Mouse (Mus musculus) megakaryocyte, adult 5-6 weeks (primary cell): ENCODE results near the gene Cyp3a11. TPM values are rescaled to one million over a fixed set of nuclear protein-coding genes. Genes with fewer than 3 reads are reported as not detected.
"Not testable (repeated sequence)": the region's sequence is repeated elsewhere in the genome, so short reads cannot be mapped to it uniquely, and the experiment has no call there.

Experiments used
- ATAC-seq: 2 replicates; pipeline ENCODE4 v1.8.0; 2016; ENCODE audit warnings: mild to moderate bottlenecking, inconsistent platforms; ENCODE audit not compliant: poor library complexity, severe bottlenecking
- total RNA-seq, 2 experiments: library from RNA; stranded (forward) in 1 of 2; stranded (reverse) in 1 of 2; fragments of 153-499, 151-499 nt in 1 of 2; fragments of 221-1000, 200-1000 nt in 1 of 2; gene quantifications; 2 replicates each; pipeline versions ENCODE4 v1.2.3 to v1.2.4; 2015 to 2017

Cyp3a11 gene
- total RNA-seq (2015) (not detected in 2 replicates), total RNA-seq (2017) (not detected in 2 replicates)

DNA sequence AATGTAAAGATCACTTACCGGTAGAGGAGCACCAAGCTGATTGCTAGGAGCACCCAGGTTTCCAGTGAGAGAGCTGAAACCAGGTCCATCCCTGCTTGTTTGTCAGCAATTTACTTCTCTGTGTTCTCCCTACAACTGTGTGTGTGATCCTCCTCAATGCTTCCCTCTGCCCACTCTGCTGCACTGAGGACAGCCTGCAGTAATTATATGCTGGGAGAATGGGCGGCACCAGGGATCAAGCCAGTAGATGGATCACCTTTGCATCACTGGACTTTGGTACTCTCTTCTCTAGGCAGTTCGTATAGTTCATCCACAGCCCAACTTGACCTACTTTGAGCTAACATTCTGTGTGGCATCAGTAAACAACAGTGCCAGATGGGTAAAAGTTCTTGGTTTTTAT is at the start of gene Cyp3a11:
Cyp3a11 (minus strand) TSS at position 277 of the 400 bp plus-strand sequence.
- ATAC-seq, result no peak

DNA sequence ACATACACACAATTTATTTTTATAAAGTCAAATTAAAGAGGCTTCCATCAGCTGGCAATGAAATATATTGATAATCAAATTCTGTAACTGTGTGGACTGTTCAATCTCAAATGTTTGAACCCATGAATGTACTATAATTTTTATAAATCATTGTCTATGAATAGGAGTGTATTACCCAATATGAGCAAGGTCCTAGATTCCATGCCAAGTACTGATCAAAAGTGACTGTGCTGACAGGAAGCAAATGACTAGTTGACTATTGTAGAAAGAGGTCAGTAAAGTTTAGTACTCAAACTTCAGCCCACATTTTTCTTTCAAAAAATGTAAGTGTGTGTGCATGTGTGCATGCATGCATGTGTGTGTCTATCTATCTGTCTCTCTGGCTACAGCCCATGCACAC is 33.1 kb upstream of the Cyp3a11 start:
- ATAC-seq, result no peak

DNA sequence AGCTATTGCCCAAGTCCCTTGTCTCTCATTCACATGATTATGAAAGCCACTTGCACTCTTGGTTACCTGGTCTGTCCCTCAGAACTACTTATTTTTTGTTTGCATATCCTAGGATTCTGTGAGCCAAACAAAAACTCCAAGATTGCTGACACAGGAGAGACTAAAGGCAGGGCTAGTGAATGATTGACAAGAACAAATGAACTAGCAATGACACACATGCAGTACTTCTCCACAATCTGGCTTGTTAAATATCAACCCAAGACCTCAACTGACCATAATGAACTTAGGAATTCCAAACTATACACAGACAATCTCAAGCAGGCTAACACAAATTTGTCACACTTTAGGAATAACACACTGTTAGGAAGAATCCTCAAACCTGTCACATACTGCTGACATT is 32.0 kb upstream of the Cyp3a11 start:
- ATAC-seq, result no peak

DNA sequence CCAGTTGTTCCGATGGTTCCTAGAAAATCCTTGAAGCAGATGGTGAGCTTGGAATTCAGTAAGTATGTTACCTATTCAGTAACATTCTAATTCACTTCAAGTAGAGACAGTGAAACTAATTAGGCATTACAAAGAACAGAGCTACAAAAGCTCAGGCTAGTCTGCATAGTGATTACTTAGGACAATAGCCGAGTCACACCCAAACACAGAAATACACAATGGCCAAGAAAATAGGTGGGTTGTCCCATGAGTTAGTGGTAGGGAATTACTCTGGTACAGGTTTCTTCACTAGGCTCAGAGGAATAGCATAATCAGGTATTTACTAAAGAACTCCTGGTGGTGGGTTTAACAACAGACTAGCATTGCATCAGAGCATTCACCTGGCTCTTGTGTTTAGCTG is 27.2 kb upstream of the Cyp3a11 start:
- ATAC-seq, result not testable (repeated sequence)

DNA sequence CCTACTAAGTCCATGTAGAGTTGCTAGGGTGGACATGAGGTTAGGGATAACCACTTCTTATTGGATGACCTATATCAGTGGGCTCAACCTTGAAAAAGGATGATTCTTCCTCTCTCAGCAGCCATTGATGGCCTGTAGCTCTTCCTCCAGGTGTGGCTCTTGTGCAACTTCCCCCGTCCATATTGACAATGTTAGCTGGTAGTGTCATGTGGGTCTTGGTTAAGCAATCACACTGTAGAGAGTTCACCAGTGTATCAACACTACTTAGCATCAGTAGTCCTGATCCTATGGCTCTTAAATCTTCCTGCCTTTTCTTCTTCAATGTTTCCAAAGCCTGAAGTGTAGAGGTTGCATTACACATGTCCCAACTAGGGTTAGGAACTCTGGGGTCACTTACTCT is 24.8 kb upstream of the Cyp3a11 start:
- no peak for ATAC-seq

DNA sequence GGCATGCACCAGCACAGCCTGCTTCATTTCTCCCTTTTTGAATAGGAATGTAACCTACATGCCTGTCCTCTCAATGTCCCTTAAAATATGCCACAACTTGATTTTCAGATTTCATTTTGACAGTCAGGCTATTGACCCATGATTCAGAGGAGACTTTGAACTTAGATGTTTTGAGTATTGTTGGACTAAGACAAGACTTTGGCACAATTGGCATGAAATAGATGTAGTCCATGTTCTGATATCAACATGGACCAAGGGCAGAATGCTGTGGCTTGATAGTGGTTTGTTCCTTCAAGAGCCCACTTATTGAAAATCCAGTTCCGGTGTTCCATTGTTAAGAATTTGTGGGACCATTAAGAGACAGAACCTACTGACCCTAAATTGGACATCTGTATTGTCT is 23.6 kb upstream of the Cyp3a11 start:
- no peak for ATAC-seq

DNA sequence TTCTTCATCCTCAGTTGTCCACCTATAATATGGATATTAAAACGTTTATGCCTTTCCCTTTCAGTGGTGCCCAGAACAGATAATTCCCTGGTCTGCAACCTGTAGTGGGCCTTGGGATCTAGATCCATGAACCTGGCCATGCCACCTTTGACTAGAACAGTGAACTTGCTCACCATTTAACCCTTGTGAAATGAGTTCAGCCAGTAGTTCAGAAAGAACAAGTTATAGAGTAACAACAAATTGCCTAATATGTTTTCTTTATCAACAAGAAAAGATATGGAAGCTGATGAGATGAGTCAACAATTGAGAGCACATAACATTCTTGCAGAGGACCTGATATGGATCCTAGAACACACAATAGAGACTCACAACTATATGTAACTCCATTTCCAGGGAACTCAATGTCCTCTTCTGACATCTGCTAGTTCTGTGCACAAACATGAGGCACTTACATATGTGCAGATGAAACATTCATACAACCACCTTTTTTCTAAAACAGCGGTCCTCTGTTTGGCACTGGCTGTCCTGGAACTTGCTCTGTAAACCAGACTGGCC is 20.7 kb upstream of the Cyp3a11 start:
- no peak for ATAC-seq

DNA sequence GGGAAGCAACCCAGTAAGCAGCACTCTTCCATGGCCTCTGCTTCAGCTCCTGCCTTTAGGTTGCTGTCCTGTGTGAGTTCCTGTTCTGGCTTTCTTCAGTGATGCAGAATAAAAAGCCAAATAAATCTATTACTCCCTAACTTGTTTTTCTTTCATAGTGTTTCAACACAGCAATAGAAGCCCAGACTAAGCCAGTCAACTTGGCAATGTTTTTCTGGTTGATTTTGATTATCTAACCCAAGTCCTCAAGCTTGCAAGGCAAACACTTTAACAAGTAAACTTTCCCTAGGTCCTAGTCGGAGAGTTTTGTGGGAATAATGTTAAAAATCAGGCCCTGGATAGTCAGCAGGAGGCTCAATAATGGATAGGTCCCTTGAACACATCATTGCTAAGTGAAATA is 17.5 kb upstream of the Cyp3a11 start:
- ATAC-seq, result no peak

DNA sequence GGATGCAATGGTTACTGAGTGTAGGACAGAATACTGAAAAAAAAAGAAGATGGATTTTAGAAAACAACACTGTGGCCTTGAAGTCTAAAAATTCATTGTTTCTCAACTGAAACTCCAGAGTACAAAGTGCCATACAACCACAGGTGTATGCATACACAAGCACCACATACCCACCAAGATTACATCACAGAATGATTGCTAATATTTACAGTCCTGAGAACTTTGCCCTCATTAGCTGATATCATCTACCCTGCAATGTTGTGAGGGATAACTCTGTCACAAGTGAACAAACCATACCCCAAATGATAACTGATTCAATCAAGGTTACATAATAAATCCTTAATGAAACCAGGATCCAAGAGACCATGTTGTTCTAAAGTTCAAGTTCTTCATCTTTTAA is 1.4 kb upstream of the Cyp3a11 start:
- no peak for ATAC-seq

DNA sequence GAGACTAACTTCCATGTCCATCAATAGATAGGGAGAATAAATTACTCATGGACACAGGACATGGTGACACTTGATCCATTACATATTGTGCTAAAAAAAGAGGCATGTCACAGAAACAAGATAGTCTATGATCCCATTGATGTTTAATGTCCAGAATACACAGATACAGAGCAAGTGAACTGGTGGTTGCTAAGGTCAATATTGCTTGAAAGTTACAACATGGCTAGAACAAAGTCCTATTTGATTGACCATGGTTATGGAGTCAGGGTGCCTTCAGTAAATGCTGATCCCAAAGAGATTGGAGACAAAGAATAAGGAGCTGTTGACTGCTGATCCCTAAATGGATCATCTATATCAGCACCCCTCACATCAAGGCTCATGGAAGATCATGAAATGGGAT is 12.3 kb downstream of the Cyp3a11 start:
- not testable (repeated sequence) for ATAC-seq

DNA sequence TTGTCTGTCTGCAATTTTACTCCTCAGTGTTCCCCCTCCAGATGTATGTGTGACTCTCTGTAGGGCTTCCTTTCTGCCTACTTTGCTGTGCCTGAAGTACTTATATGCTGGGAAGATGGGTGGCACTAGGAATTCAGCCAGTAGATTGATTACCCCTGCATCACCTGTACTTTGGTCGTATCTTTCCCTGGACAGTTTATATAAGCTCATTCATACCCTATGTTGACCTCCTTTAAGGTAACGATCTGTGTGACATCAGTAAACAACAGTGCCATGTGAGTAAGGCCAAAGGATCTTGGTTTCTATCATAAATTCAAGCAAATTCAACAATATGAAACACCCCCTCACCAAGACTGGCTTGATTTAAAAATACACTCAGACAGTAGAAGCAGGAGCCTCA is 74.0 kb downstream of the Cyp3a11 start, which contains the start of gene Cyp3a44:
Cyp3a44 (minus strand) TSS at position 79 of the 400 bp plus-strand sequence.
- not testable (repeated sequence) for ATAC-seq

Other genes starting within 250 kb of the Cyp3a11 start
- gene Cyp3a41a, start 159.8 kb downstream of the Cyp3a11 start, total RNA-seq (2015), result not detected in 2 replicates
- gene Cyp3a41a, start 159.8 kb downstream of the Cyp3a11 start, total RNA-seq (2017), result not detected in 2 replicates
- gene Cyp3a44, start 74.1 kb downstream of the Cyp3a11 start, total RNA-seq (2015), result not detected in 2 replicates
- not detected in 2 replicates for gene Cyp3a44, start 74.1 kb downstream of the Cyp3a11 start, total RNA-seq (2017)
- gene Cyp3a25, start 129.7 kb upstream of the Cyp3a11 start, total RNA-seq (2015), result not detected in 2 replicates
- gene Cyp3a25, start 129.7 kb upstream of the Cyp3a11 start, total RNA-seq (2017), result not detected in 2 replicates
- gene Cyp3a59, start 199.3 kb upstream of the Cyp3a11 start, total RNA-seq (2015), result not detected in 2 replicates
- not detected in 2 replicates for gene Cyp3a59, start 199.3 kb upstream of the Cyp3a11 start, total RNA-seq (2017)